Mouse (Mus musculus): ENCODE data around the gene Syt1.

The Syt1 gene

DNA sequence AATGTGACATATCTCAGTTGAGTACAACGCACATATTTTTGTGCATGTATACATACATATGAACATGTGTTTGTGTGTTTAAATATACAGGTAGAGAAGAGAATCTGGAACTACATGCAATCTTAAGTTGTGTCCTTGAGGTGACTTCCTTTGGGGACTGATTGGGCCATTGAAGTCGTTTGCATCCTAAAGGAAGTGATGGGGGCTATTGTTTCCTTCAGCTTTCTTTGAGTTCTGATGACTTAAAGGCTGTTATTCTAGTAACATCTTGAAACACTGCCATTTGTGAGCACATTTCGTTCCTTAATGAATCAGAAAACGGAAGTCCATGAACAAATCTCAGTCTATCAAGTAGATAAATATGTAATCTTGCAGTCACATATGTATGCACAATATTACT lies 438.0 kb downstream of the Syt1 start:
- DNase-seq (ENCODE audit: low spot score): no peak

DNA sequence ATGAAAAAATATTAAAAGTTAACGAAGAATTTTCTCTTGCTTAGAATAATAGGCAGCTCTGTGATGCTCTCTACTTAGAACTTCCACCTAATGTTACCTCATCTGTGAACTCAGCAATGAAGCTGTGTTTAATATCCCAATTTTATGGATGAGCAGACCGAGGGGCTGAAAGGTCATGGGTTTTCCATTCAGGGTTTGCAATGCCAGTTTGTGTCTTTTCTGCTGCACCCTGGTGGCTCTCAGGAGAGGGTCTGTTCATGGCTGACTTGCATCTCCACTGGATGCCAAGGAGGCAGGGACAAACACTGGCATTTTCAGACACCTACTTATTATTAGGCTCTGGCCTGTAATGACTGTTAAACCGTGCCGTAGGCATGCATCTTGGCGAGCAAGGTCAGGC lies 439.7 kb downstream of the Syt1 start:
- DNase-seq (ENCODE audit: low spot score): no peak

DNA sequence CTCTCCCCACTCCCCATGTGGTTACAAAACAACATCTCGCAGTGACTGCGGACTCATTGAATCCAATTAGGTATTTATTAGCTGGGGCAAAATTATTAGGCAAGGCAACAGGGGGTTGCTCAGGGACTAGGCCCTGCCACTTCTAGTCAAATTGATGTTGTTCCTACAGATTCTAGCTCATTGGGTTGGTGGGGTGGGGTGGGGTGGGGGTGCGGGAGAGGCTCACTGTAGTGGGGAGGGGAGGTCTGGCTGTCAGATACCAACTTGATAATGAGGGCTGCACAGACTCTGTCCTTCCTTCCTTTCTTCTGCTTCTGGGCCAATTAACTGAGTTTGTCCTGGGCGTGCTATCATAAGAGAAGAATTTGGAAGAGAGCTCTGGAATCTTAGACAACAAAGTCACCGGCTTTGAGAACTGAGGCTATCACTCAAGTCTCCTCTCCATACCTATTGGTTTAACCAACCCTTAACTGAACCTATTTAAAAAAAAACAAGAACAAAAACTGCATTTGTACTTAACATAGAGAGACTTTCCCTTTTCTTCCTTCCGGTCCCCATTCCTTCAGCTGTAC lies 441.1 kb downstream of the Syt1 start:
- DNase-seq (ENCODE audit: low spot score): no peak

DNA sequence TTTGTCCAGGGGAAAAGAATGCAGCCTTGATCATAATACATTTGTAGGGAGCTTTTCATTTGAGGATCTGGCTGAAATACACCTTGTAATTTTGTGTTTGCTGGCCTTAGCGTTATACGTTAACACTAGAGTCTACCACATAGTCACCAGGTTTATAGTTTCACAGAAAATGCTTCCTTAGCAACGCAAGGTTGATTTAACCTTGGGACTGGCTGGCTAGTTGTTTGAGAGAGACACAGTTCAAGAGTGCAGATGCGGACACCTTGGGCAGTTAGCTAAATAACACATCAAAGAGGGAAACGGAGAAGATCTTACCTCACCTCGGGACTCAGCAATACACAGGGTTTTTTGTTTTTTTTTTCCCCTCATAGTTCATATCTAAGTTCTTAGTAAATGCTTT lies 441.9 kb downstream of the Syt1 start:
- DNase-seq (ENCODE audit: low spot score): no peak

DNA sequence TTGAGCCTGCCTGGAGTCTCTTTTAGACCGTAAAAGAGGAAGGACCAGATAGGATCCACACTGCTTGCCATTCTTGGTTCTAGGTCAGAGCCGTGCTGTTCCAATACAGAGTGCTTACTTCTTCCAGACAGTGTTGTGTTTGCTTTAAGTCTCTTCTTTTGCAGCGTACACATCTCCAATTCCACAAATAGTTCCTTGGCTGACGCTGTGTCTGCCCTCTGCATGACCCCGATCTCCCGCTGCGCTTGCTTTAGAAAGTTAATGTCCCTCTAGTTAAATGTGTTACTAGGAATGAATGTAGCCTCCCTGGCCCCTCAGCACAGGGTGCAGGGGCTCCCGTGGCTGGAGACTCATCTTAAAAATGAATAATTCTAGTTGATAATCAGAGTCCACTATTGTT lies 442.6 kb downstream of the Syt1 start:
- DNase-seq (ENCODE audit: low spot score): peak; percentile 80

DNA sequence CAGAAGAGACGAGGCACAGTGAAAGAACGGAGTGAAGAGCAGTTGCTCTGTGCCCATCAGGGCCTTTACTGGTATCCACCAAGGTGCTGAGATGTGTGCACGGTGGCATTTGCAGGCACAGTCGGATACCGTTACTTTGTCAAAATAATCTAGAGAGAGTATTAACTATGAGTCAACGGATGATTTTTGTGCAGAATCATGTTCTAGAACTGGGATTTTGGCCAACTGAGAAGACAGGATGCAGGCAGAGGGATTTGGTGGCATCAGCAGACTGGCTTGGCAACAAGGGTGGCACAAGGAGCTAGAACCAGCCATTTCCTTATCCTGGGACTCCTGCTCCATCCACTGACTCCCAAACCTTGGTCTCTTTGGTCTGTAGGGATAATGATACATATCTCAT lies 443.3 kb downstream of the Syt1 start:
- no peak for DNase-seq (ENCODE audit: low spot score)

DNA sequence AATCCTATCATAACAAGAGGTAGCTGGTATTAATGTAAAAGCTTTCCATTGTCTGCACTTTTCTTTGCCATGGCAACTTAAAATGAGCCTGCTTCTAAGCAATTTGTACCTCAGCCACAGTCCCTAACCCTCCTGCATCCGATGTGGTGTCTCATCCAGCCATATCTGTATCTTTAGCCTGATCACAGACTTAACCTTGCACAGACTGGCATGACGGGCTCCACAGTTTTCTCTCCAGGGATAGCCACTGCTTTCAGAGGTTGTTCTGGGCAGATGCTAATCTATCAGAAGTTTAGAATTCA lies 451.2 kb downstream of the Syt1 start:
- no peak for DNase-seq (ENCODE audit: low spot score)

DNA sequence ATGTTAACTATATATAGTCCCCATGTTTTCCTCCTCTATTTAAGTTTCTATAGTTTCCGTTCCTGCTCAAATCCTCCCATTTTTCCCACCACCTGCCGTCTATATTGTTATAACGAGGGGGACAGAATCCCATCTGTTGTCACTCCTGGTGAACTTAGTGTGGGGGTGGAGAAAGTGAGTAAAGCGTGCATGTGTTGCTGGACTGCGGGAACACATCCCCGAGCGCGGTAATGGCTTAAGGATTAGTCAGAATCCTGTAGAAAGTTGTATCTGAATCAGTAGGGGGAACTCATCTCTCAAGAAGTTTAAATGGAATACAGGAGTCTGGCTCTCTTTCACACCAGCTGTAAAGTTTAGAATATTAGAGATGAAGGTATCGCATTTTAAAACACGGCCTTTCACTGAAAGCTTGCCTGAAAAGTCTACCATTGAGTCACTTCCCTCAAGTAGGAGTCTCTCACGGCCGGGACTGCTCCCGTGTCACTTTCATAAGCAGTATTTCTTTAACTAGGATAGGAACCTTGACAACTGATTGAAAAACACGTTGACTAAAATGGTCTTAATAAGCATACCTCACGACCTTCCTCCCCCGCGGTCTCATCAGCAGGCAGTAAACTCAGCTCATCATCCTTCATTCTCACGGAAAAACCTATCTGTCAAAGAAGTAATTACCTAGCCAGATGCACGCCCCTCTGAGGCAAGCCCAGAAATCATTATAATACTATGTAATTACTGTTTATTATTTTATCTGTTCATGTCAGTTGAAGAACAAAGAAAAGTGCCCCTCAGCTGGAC lies 451.8 kb downstream of the Syt1 start:
- no peak for DNase-seq (ENCODE audit: low spot score)

DNA sequence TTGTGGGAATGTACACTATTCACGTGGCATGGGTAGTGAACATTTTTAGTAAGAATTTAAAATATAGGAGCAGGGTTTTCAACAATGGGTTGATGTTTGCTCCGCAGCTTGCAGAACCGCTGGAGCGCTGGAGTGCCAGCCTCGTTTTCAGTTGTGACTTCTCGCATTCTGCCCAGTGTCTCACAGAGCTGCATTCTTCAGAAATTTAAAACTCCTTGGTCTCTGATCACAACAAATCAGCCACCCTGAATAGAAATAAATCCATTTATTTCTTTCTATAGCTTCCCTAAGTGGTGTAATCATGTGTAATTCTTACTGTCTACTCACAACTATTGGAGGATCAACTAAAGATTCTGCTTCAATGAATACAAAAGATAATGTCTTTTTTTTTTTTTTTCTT lies 458.2 kb downstream of the Syt1 start:
- DNase-seq (ENCODE audit: low spot score): no peak

DNA sequence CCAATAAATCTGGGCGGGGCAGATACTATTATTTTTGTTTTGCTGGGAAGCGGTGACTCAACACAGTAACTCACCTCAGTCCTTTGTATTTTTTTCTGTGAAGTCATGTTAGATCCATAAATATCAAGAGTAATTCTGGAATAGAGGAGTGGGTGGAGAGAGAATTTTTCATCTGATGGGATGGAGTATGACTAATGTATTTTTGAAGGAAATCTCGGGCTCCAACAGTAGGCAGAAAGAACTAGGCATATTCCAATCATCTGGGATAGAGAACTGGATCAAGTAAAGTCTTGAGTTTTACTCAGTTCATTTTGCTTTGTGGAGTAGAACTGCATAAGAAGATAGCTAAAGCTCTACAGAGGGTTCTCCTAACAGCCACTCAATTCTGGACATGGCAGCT lies 465.1 kb downstream of the Syt1 start:
- no peak for DNase-seq (ENCODE audit: low spot score)

DNA sequence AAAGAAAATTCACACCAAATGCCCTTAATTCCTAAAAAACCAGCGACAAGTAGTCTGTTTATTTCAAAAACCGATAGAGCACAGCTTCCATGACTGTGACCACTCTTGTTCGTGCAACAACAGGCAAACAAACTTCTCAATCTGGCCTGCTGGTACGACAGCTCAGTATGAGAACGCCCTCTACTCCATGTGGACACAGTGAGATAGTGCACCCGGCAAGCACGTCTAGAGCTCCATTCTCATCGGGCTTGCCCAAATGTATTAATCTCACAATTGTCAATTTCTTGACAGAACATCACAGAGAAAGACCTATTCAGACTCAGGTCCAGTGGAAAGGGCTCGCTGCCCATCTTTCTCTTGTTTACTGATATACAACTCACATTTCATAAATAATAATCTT lies 469.2 kb downstream of the Syt1 start:
- DNase-seq (ENCODE audit: low spot score): no peak

DNA sequence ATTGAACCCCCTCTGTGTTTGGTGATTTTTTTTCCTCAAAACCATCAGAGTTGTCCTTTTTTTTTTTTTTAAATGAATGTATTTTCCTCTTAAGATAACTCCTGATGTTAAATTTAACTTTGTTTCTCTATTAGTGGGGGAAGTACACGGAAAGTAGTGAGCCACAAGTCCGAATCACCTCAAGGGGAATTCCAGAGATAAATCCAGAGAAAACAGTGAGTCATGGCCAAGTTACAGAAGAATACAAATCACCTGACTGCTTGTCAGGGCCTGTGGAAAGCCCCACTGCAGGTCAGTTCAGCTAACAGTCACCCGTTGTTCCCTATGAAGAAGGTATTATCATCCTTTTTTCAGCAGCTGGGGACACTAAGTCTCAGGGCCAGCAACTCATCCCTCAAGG lies 472.2 kb downstream of the Syt1 start:
- DNase-seq (ENCODE audit: low spot score): no peak

DNA sequence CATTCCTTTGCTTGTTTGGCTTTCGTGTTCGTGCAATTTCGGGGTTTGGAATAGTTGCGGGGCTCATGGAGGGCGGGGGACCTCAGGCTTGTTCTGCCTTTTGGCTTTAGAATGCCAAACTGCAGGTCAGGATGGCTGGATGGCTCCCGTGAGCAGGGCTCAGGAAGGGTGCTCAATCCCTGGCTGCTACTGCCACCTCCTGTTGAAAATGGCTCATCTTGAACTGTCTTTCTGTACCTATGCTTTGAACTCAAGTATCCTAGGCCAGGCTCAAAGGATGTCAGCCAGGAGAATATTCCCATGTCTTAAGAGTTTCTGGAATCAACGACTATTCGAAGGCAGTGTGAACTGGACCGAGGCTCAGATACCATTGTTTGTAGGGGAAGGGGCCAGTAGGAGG lies 473.1 kb downstream of the Syt1 start:
- peak; percentile 69 for DNase-seq (ENCODE audit: low spot score)

DNA sequence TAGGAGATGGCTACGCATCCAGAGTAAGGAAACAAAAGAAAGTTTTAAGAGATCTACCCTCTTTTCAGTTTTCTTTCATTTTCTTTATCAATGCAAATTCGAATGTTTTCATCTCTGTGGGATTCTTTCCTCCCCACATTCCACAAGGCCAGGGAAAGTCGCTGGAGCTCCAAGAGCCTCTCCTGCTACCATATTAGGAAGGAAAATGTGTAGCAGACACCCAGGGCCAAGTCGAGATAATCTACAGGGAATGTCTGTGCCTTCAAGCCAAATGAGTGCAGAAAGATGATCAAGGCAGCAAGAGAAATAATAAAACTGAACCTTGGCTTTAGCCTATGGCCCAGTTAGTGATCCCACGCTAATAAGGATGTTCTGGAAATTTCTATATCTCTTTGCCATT lies 474.9 kb downstream of the Syt1 start:
- peak; percentile 28 for DNase-seq (ENCODE audit: low spot score)

DNA sequence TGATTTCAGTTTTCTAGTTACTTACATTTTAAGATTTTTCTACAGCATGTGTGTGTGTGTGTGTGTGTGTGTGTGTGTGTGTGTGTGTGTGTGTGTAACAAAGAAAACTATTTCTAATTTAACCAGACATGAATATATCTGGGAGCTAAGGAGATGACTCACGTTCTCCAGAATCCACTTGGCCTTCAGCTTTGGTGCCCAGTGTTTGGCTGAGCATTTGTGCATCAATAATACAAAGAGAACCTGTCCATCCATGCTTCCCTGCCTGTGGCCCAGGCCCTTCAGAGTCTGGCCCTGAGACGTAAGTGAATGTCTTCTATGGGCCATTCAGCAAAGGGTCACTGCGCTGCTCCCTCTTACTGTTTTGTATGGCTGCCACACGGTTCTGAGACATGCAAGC lies 476.7 kb downstream of the Syt1 start:
- DNase-seq (ENCODE audit: low spot score): no peak

DNA sequence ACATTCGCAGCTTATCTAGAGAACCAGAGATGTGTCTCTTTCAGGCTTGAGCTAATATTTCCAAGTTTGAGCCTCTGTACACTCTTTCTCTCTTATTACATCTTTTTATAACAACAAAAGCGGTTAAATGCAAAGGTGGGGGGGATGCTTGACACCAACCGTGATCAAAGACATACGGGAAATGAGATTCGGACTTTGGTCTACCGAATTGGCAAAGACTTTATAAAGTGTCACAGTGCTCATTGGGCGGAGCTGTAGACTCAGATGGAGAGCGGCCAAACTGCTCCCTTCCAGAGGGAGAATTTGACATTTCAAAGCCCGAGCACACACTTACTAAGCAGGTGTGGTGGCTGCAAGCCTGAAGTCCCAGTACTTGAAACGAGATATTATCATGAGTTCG lies 477.9 kb downstream of the Syt1 start:
- DNase-seq (ENCODE audit: low spot score): no peak

DNA sequence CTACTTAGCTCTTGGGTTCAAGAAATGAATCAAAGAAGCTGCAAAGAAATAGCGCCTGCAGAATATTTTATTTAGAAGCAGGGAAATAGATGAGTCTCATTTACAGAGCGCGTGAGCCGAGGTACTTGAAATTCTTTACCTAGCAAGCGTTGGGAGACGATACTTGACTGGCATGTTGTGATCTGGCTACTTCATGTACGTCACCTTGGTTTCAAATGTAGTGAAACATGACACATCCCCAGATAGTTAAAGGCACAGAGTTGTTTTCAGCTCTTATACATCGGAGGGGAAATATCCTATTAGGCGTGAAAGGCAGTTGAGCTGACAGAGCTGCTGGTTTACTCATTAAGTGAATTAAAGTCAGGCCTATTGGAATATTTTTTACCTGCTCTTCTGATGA lies 478.5 kb downstream of the Syt1 start:
- DNase-seq (ENCODE audit: low spot score): no peak

DNA sequence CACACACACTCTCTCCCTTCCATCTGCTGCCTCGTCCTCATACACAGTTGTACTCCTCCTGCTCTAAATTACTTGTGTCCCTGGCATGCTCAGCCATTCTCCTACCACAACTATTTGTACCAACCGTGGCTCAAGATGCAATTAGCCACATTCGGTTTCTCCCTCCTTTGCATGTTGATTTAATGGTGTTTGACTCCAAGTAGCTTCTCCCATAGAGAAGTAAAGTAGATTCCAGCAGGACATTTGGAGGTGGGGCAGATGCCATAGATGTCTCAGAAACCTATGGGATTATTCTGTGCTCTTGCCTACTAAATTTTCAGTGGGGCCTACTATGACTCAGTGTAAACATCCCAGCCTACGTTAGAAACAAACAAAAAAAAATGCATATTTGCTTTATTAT lies 479.1 kb downstream of the Syt1 start:
- no peak for DNase-seq (ENCODE audit: low spot score)

DNA sequence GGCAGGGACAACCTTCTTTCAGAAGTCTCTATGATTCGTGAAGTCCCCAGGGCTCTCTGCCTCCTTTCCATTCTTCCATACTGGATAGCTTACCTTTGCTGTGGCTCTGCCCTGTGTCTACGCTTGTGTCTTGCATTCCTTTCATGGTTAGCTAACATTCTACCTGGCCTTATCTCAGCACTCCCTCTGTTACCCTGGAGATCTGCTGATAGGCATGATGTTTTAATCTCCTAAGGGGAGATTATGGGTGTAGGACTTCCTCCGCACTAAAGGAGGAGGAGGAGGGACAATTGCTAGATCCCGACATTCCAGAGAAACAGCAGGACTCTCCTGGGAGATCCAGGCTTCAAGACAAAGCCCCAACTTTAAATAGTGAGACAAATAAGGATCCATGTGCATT lies 479.7 kb downstream of the Syt1 start:
- no peak for DNase-seq (ENCODE audit: low spot score)

DNA sequence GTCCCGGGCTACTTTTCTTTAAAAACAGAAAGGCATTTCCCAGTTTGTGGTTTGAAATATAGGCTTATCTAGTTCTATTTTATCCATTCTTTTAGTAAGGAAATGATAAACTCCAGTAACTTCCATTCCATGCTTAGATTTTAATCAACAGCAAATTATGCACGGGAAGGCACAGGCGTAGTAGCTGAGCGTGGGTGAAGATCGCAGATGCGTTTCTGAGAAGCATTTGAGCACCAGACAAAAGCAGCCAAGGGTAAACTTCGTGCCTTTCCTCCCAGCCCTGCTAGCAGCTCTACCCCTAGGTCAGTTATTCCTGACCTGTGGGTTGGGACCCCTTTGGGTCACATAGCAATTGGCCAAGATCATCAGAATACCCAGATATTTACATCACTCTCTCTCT lies 482.4 kb downstream of the Syt1 start:
- no peak for DNase-seq (ENCODE audit: low spot score)

DNA sequence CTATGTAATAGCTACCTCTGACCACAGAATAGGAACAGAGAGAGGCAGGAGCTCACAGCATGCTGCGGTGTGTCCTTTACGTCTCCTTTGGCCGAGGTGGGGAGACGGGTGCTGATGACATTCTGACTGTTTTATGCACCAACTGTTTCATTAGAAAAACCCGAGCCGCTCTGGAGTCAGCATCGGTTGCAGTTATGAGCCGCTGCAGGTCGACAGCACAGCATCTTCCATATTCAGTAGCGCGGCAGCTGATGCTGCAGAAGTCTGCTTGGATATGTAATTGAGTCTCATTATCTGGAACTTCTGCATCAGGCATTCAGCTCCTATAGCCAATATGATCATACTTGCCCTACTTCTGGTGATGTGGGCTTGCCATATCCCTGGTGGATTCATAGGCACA lies 485.3 kb downstream of the Syt1 start:
- DNase-seq (ENCODE audit: low spot score): no peak

DNA sequence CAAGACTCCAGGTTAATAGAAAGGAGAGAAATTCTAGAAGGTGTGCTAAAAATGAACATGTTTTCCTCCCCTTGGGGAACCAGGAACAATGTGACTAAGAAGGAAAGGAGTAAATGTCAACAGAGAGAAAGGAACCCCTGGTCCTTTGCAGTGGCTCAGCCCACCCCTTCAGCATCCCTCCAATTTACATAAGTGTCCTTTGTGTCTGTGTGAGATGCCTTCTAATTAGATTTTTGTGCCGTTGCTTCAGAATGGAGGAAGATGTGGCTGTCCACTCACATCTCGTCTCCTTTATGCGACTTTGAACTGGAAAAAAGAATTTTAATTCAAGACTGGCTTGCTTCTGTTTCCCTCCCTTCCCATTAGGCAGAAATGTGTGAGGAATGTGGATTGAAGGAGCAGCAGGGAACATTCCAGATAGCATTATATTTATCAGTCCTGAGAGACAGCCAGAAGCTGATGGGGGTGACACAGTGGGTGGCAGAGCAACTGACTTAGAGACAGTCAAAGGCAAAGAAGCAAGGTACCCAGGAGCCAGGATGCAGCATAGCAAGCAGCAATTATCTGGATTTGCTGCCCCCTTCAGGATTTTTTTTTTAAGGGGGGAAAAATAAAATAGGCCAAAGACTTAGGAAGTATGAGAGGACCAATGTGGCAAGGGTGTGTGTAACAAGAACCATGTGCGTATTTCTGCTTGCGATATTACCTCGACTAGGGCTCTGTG lies 486.3 kb downstream of the Syt1 start:
- DNase-seq (ENCODE audit: low spot score): peak; percentile 73

DNA sequence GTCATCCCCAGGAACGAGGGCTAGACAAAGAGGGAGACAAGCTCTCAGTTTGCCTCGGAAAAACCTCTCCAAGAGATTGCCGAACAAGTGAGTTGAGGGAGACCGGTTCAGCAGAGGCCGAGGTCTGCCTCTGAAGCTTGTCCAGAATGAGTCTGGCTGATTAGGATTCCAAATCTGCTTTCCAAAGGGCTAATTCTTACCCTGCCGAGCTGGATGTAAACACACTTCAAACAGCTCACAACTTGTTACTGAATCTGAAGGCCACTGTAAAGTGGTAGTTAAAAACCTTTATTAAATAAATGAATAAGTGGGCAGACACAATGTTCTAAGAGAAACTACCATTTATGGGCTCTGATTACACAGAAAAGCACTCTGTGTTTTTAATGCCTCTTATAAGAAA lies 491.6 kb downstream of the Syt1 start:
- no peak for DNase-seq (ENCODE audit: low spot score)

DNA sequence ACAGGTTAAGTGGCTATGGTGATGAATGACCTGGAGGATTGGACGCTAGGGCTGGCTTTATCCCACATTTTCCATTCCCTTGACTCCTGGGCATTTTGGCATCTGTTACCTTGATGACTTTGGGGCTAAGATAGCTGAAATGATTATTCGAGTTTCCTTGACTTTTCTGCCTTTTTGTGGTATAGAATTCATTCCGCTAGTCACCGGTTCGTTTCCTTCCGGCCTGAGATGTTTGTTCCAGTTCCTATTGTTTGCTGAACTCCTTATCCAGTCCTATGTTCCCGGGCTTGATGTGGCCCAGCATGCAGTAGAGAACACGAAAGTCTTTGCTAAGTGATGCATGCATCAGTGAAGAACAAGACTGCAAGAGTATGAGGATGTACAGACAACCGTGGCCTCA lies 493.7 kb downstream of the Syt1 start:
- no peak for DNase-seq (ENCODE audit: low spot score)

Measured in embryo, embryonic 10.5 days (tissue).